Mouse (Mus musculus) testis, adult 10 weeks (tissue): ENCODE results near the gene 9530053A07Rik. TPM values are rescaled to one million over a fixed set of nuclear protein-coding genes. Genes with fewer than 3 reads are reported as not detected.

Experiments used
- polyA plus RNA-seq: library from polyadenylated mRNA; stranded (reverse); fragments of 350-450 nt; fragmentation: Illumina TruSeq; extraction: RNeasy Lipid Tissue Mini Kit (QIAGEN cat#74804); gene quantifications from one replicate; pipeline ENCODE4 v1.2.3, GENCODE M21; 2014; ENCODE audit warnings: low read depth, low replicate concordance

The 9530053A07Rik gene
- not detected for polyA plus RNA-seq

GRCm38 (mm10) chr7:28129166-28129565 lies at the start of gene 9530053A07Rik:
Gene 9530053A07Rik (plus strand): TSS chr7:28129466.

GRCm38 (mm10) chr7:28169489-28170422 lies 40.5 kb downstream of the 9530053A07Rik start, which contains the start of gene Fbl:
Gene Fbl (plus strand): TSS chr7:28169710.

GRCm38 (mm10) chr7:28179228-28179627 lies 50.0 kb downstream of the 9530053A07Rik start, which contains the start of gene Dyrk1b:
Gene Dyrk1b (plus strand): TSS chr7:28179469.

Other genes with a start within 250 kb of the 9530053A07Rik start
- 29.5 TPM for gene Zfp974, start 200.0 kb upstream of the 9530053A07Rik start, polyA plus RNA-seq
- 6.1 TPM for gene Zfp780b, start 150.3 kb upstream of the 9530053A07Rik start, polyA plus RNA-seq
- 19.4 TPM for gene Zfp850, start 115.4 kb upstream of the 9530053A07Rik start, polyA plus RNA-seq
- 22.1 TPM for gene Psmc4, start 79.4 kb upstream of the 9530053A07Rik start, polyA plus RNA-seq
- not detected for gene Fcgbp, start 58.2 kb upstream of the 9530053A07Rik start, polyA plus RNA-seq
- 9.1 TPM for gene Fbl, start 40.2 kb downstream of the 9530053A07Rik start, polyA plus RNA-seq
- 15.4 TPM for gene Dyrk1b, start 50.0 kb downstream of the 9530053A07Rik start, polyA plus RNA-seq
- gene Eid2, start 138.4 kb downstream of the 9530053A07Rik start, polyA plus RNA-seq: 10.0 TPM
- 3.7 TPM for gene Eid2b, start 148.3 kb downstream of the 9530053A07Rik start, polyA plus RNA-seq
- gene Selenov, start 161.7 kb downstream of the 9530053A07Rik start, polyA plus RNA-seq: 80.2 TPM
- 22.7 TPM for gene Dll3, start 172.8 kb downstream of the 9530053A07Rik start, polyA plus RNA-seq
- gene Timm50, start 182.6 kb downstream of the 9530053A07Rik start, polyA plus RNA-seq: 3.6 TPM
- gene Supt5, start 209.3 kb downstream of the 9530053A07Rik start, polyA plus RNA-seq: 65.4 TPM
- gene Rps16, start 221.2 kb downstream of the 9530053A07Rik start, polyA plus RNA-seq: 59.3 TPM
- 3.4 TPM for gene Plekhg2, start 243.1 kb downstream of the 9530053A07Rik start, polyA plus RNA-seq